ENCODE assay signal across 8 mouse cellular contexts in the genomic region with DNA sequence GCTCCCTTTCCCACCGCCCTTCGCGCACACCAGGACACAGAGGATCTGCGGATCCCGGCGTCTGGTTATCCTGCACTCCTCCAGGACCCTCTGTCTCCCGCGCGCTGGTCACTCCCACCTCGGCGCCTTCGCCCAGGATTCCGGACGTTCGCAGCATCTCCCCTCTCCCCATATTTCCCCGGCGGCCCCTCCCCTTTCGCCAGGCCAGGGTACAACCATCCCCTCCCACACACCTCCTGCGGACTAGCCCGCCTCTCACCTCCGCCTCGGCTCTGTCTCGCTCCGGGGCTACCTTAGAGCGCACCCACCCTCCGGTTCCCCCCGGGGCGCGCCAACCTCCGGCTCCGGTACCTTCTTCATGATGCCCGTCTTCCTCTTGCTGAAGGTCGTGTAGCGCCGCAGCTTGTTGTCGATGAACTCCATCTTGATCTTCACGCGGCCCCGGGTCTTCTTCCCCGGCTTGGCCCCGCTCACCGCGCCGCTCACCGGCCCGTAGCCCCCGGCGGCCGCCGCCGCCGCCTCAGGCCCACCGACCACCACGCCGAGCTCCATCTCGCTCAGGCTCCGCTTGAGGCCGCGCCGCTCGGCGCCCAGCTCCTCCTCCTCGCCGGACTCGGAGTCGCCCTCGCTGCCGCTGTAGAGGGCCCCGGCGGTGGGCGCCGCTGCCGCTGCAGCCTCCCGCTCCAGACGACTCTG. TPM values are rescaled to one million over a fixed set of nuclear protein-coding genes. Genes with fewer than 3 reads are reported as not detected.
DNase-seq lines count a peak whose midpoint lies in the region; ATAC-seq and TF ChIP-seq lines count a peak whose summit lies in the region.

No protein-coding gene starts in this region.

- peak overlapping the region; percentile 97 for H3K27ac ChIP-seq in left cerebral cortex, adult 2 months
- peak overlapping the region; percentile 93 for H3K27ac ChIP-seq in bone marrow, adult 2 months (ENCODE audit: control insufficient read depth, insufficient read depth, low read depth, low read length, poor library complexity)
- peak overlapping the region; percentile 92 for H3K27ac ChIP-seq in forebrain, embryonic 12.5 days
- H3K27ac ChIP-seq in intestine, embryonic 14.5 days (ENCODE audit: low read depth) = peak overlapping the region; percentile 97

- peaks cover 22% of the 10 kb centered on the region for H3K36me3 ChIP-seq in forebrain, embryonic 12.5 days (replicated peaks)
- H3K36me3 ChIP-seq in intestine, embryonic 14.5 days (ENCODE audit: control insufficient read depth, insufficient read depth, low read length) = peaks cover 25% of the 10 kb centered on the region

- no peaks in the 10 kb centered on the region for H3K9me3 ChIP-seq in forebrain, embryonic 12.5 days
- H3K9me3 ChIP-seq in intestine, embryonic 14.5 days (ENCODE audit: control insufficient read depth, low read length) = no peaks in the 10 kb centered on the region

- peak overlapping the region; percentile 99 for H3K9ac ChIP-seq in forebrain, embryonic 12.5 days
- peak overlapping the region; percentile 98 for H3K9ac ChIP-seq in intestine, embryonic 14.5 days (ENCODE audit: low read length)

- no peak for TF ChIP-seq CTCF in left cerebral cortex, adult 2 months (IDR thresholded peaks at IDR 0.05)
- no peak for TF ChIP-seq CTCF in bone marrow, adult 2 months (IDR thresholded peaks at IDR 0.05; ENCODE audit: control insufficient read depth, insufficient read depth, low read length)

- peak; percentile 14 for ATAC-seq in forebrain, embryonic 12.5 days (ENCODE audit: low FRiP score)
- no peak; the same call in 1 of the 2 replicates for ATAC-seq in intestine, embryonic 14.5 days (replicated peaks; ENCODE audit: low FRiP score, low TSS enrichment, low read depth)
- no peak for ATAC-seq in monocyte, adult 5-6 weeks (replicated peaks; ENCODE audit: insufficient number of reproducible peaks, low FRiP score, low TSS enrichment, poor library complexity, severe bottlenecking)

- TF ChIP-seq POLR2A in bone marrow, adult 2 months (IDR thresholded peaks at IDR 0.05; ENCODE audit: borderline replicate concordance, control insufficient read depth, low read depth, low read length) = no peak

- peak; percentile 33 to 50 for DNase-seq in left cerebral cortex, adult 2 months (ENCODE audit: extremely low spot score in 1 of 2, low spot score in 2 of 2)
- DNase-seq in left cerebral cortex, adult 11 months (ENCODE audit: low spot score) = no peak
- peak; percentile 77 for DNase-seq in intestine, embryonic 14.5 days (ENCODE audit: low spot score)
- peak; percentile 32 to 46 for DNase-seq in lung, adult 18-20 months
- DNase-seq in ovary, postnatal 36 days (ENCODE audit: low spot score) = peak; percentile 59

- H3K4me2 ChIP-seq in forebrain, embryonic 12.5 days = peak overlapping the region; percentile 96
- peak overlapping the region; percentile 75 for H3K4me2 ChIP-seq in intestine, embryonic 14.5 days (ENCODE audit: low read length)

- WGBS in bone marrow, adult 2 months = 1% methylated on average over 75 of the region's 75 CpGs
- under 1% methylated on average over 75 of the region's 75 CpGs for WGBS in forebrain, embryonic 12.5 days
- under 1% methylated on average over 73 of the region's 75 CpGs for WGBS in intestine, embryonic 14.5 days

- peaks cover 1% of the 10 kb centered on the region; the same call in 1 of the 2 replicates for H3K4me1 ChIP-seq in bone marrow, adult 2 months (ENCODE audit: control insufficient read depth, insufficient read depth, low read length)
- peaks cover 36% of the 10 kb centered on the region for H3K4me1 ChIP-seq in forebrain, embryonic 12.5 days
- H3K4me1 ChIP-seq in intestine, embryonic 14.5 days (replicated peaks; ENCODE audit: control insufficient read depth, insufficient read depth, low read length) = peaks cover 36% of the 10 kb centered on the region

- H3K27me3 ChIP-seq in forebrain, embryonic 12.5 days = no peaks in the 10 kb centered on the region
- H3K27me3 ChIP-seq in intestine, embryonic 14.5 days (replicated peaks; ENCODE audit: control insufficient read depth, insufficient read depth, low read length) = no peaks in the 10 kb centered on the region

- intact Hi-C loops in left cerebral cortex, adult 2 months (cut with DNase I) = loop anchor here (5.0 to 10.0 kb wide), 2 partner anchors 90 to 147 kb away; partner anchors contain the start of genes Klc4 and Mrpl2

- H3K4me3 ChIP-seq in left cerebral cortex, adult 2 months = peak overlapping the region; percentile 91
- H3K4me3 ChIP-seq in bone marrow, adult 2 months (replicated peaks; ENCODE audit: control insufficient read depth, low read depth, low read length) = peak overlapping the region; percentile 59
- H3K4me3 ChIP-seq in forebrain, embryonic 12.5 days (replicated peaks) = peak overlapping the region; percentile 98
- H3K4me3 ChIP-seq in intestine, embryonic 14.5 days (ENCODE audit: low read depth, low read length) = peak overlapping the region; percentile 93

RNA-seq across cellular contexts. Expression of gene Srf, which starts 0.8 kb away (rescaled TPM):
- total RNA-seq in left cerebral cortex, adult 2 months (2021) = 10 to 100 TPM; 57.0 to 74.2 TPM
- polyA plus RNA-seq in bone marrow, adult 2 months (2011; ENCODE audit: insufficient read depth, insufficient read length, low replicate concordance, missing spikeins) = 14.6 and 17.4 TPM in 2 replicates
- 5.0 TPM in 2 replicates for polyA plus RNA-seq in forebrain, embryonic 12.5 days (2016; fragmentation: Nextera tagmentation; extraction: Ambion mirVana)
- polyA plus RNA-seq in intestine, embryonic 14.5 days (2014; fragmentation: Nextera tagmentation; extraction: Ambion mirVana) = 11.9 and 12.4 TPM in 2 replicates
- total RNA-seq in monocyte, adult 5-6 weeks (2017) = 24.8 to 46.0 TPM (median 36.6 TPM) in 3 replicates

RNA-seq across cellular contexts. Expression of gene Cul9, which starts 8.9 kb away (rescaled TPM):
- 10 to 100 TPM; 66.6 to 70.1 TPM for total RNA-seq in left cerebral cortex, adult 2 months (2021)
- 11.1 and 14.9 TPM in 2 replicates for polyA plus RNA-seq in bone marrow, adult 2 months (2011; ENCODE audit: insufficient read depth, insufficient read length, low replicate concordance, missing spikeins)
- polyA plus RNA-seq in forebrain, embryonic 12.5 days (2016; fragmentation: Nextera tagmentation; extraction: Ambion mirVana) = 9.8 and 11.3 TPM in 2 replicates
- polyA plus RNA-seq in intestine, embryonic 14.5 days (2014; fragmentation: Nextera tagmentation; extraction: Ambion mirVana) = 3.8 and 3.9 TPM in 2 replicates
- total RNA-seq in monocyte, adult 5-6 weeks (2017) = 4.4 to 7.6 TPM (median 4.9 TPM) in 3 replicates

RNA-seq across cellular contexts. Expression of gene Dnph1, which starts 58.6 kb away (rescaled TPM):
- total RNA-seq in left cerebral cortex, adult 2 months (2021) = 1 to 10 TPM; 4.2 to 5.0 TPM
- 11.5 and 16.2 TPM in 2 replicates for polyA plus RNA-seq in bone marrow, adult 2 months (2011; ENCODE audit: insufficient read depth, insufficient read length, low replicate concordance, missing spikeins)
- polyA plus RNA-seq in forebrain, embryonic 12.5 days (2016; fragmentation: Nextera tagmentation; extraction: Ambion mirVana) = 68.3 and 71.7 TPM in 2 replicates
- polyA plus RNA-seq in intestine, embryonic 14.5 days (2014; fragmentation: Nextera tagmentation; extraction: Ambion mirVana) = 58.4 and 64.4 TPM in 2 replicates
- not detected in 3 replicates for total RNA-seq in monocyte, adult 5-6 weeks (2017)
